ENCODE assay signal across 8 mouse cellular contexts in genomic region chr11:60777801-60778370, GRCm38 (mm10). TPM values are rescaled to one million over a fixed set of nuclear protein-coding genes. Genes with fewer than 3 reads are reported as not detected.
A peak's percentile ranks its signal among the peaks of the same experiment; 100 is the strongest.
DNase-seq lines count a peak whose midpoint lies in the region; ATAC-seq and TF ChIP-seq lines count a peak whose summit lies in the region.

No protein-coding gene starts in this region.

- H3K4me1 ChIP-seq in lung, embryonic 14.5 days (ENCODE audit: insufficient read depth), result peaks cover 46% of the 10 kb centered on the region
- peaks cover 70% of the 10 kb centered on the region for H3K4me1 ChIP-seq in forebrain, embryonic 10.5 days
- peaks cover 61% of the 10 kb centered on the region for H3K4me1 ChIP-seq in limb, embryonic 10.5 days
- peaks cover 60% of the 10 kb centered on the region for H3K4me1 ChIP-seq in neural tube, embryonic 14.5 days (ENCODE audit: control insufficient read depth, insufficient read depth, low read length)

- H3K27ac ChIP-seq in lung, embryonic 14.5 days (ENCODE audit: low read depth), result peak overlapping the region; percentile 91; the same call in 1 of the 2 replicates
- peak overlapping the region; percentile 90 for H3K27ac ChIP-seq in forebrain, embryonic 10.5 days
- H3K27ac ChIP-seq in limb, embryonic 10.5 days, result peak overlapping the region; percentile 92
- H3K27ac ChIP-seq in neural tube, embryonic 14.5 days (ENCODE audit: low read depth, low read length), result peak overlapping the region; percentile 64

- no peak for ATAC-seq in lung, embryonic 14.5 days (ENCODE audit: insufficient read depth)
- no peak for ATAC-seq in neural tube, embryonic 14.5 days (ENCODE audit: low read depth)
- no peak for ATAC-seq in granulocyte monocyte progenitor cell, adult 5-6 weeks (replicated peaks; ENCODE audit: poor library complexity, severe bottlenecking)

- 24% methylated on average over 16 of the region's 16 CpGs for WGBS in lung, embryonic 14.5 days
- 28% methylated on average over 16 of the region's 16 CpGs for WGBS in forebrain, embryonic 10.5 days
- WGBS in limb, embryonic 10.5 days, result 26% methylated on average over 16 of the region's 16 CpGs
- 26% methylated on average over 16 of the region's 16 CpGs for whole genome bisulfite sequencing in neural tube, embryonic 14.5 days

- H3K36me3 ChIP-seq in lung, embryonic 14.5 days (ENCODE audit: insufficient read depth), result peaks cover 33% of the 10 kb centered on the region
- peaks cover 46% of the 10 kb centered on the region for H3K36me3 ChIP-seq in forebrain, embryonic 10.5 days (replicated peaks)
- peaks cover 46% of the 10 kb centered on the region for H3K36me3 ChIP-seq in limb, embryonic 10.5 days
- 0 out of 2 replicates have a peak, but pooled peaks cover 5% of the 10 kb centered on the region for H3K36me3 ChIP-seq in neural tube, embryonic 14.5 days (ENCODE audit: control insufficient read depth, insufficient read depth, low read length)

- H3K27me3 ChIP-seq in lung, embryonic 14.5 days (ENCODE audit: insufficient read depth, low read length), result no peaks in the 10 kb centered on the region
- H3K27me3 ChIP-seq in forebrain, embryonic 10.5 days (ENCODE audit: poor library complexity, severe bottlenecking), result no peaks in the 10 kb centered on the region
- H3K27me3 ChIP-seq in limb, embryonic 10.5 days (ENCODE audit: low read depth, poor library complexity, severe bottlenecking), result no peaks in the 10 kb centered on the region
- no peaks in the 10 kb centered on the region for H3K27me3 ChIP-seq in neural tube, embryonic 14.5 days (ENCODE audit: control insufficient read depth, insufficient read depth, low read length)

- TF ChIP-seq CTCF in lung, embryonic 14.5 days (IDR thresholded peaks at IDR 0.05; ENCODE audit: low read depth), result no peak

- no peak for DNase-seq in lung, embryonic 14.5 days
- DNase-seq in lung, postnatal 25 days (ENCODE audit: low spot score), result no peak
- no peak for DNase-seq in forebrain, embryonic 10.5 days (ENCODE audit: extremely low spot score, low spot score)
- no peak for DNase-seq in limb, embryonic 10.5 days (ENCODE audit: low spot score)
- DNase-seq in T-cell, adult 2 months (ENCODE audit: low spot score), result no peak
- DNase-seq in right cerebral cortex, postnatal 4 days, result no peak

- H3K9me3 ChIP-seq in lung, embryonic 14.5 days (ENCODE audit: low read depth, low read length), result no peaks in the 10 kb centered on the region
- H3K9me3 ChIP-seq in forebrain, embryonic 10.5 days, result no peaks in the 10 kb centered on the region
- no peaks in the 10 kb centered on the region for H3K9me3 ChIP-seq in limb, embryonic 10.5 days (replicated peaks)
- no peaks in the 10 kb centered on the region for H3K9me3 ChIP-seq in neural tube, embryonic 14.5 days (ENCODE audit: control insufficient read depth, low read length)

- H3K9ac ChIP-seq in lung, embryonic 14.5 days, result peak overlapping the region; percentile 85
- H3K9ac ChIP-seq in neural tube, embryonic 14.5 days (replicated peaks; ENCODE audit: low read depth, low read length), result peak overlapping the region; percentile 73

- peak overlapping the region; percentile 89 for H3K4me3 ChIP-seq in lung, embryonic 14.5 days (ENCODE audit: low read depth, low read length)
- peak overlapping the region; percentile 93 for H3K4me3 ChIP-seq in forebrain, embryonic 10.5 days
- peak overlapping the region; percentile 90 for H3K4me3 ChIP-seq in limb, embryonic 10.5 days
- peak overlapping the region; percentile 88 for H3K4me3 ChIP-seq in neural tube, embryonic 14.5 days (ENCODE audit: low read depth, low read length)

- H3K4me2 ChIP-seq in lung, embryonic 14.5 days, result peak overlapping the region; percentile 87
- H3K4me2 ChIP-seq in neural tube, embryonic 14.5 days (ENCODE audit: low read depth, low read length), result peak overlapping the region; percentile 91

RNA-seq across cellular contexts. Expression of gene Smcr8, which starts 0.6 kb away (rescaled TPM):
- polyA plus RNA-seq in lung, embryonic 14.5 days (2014; fragmentation: Nextera tagmentation; extraction: Ambion mirVana), result 6.6 and 8.3 TPM in 2 replicates
- polyA plus RNA-seq in forebrain, embryonic 10.5 days (2016; fragmentation: Nextera tagmentation; extraction: Ambion mirVana), result 9.2 and 10.0 TPM in 2 replicates
- 8.2 and 9.3 TPM in 2 replicates for polyA plus RNA-seq in limb, embryonic 10.5 days (2016; fragmentation: Nextera tagmentation; extraction: Ambion mirVana)
- 8.0 and 8.3 TPM in 2 replicates for polyA plus RNA-seq in neural tube, embryonic 14.5 days (2014; fragmentation: Nextera tagmentation; extraction: Ambion mirVana)
- total RNA-seq in granulocyte monocyte progenitor cell, adult 5-6 weeks (2014; fragmentation: Nextera tagmentation), result 29.0 and 36.9 TPM in 2 replicates
- 14.1 and 14.8 TPM in 2 replicates for total RNA-seq in granulocyte monocyte progenitor cell, adult 5-6 weeks (2017)

RNA-seq across cellular contexts. Expression of gene Top3a, which starts 0.7 kb away (rescaled TPM):
- polyA plus RNA-seq in lung, embryonic 14.5 days (2014; fragmentation: Nextera tagmentation; extraction: Ambion mirVana), result 20.2 and 22.2 TPM in 2 replicates
- 28.3 and 28.9 TPM in 2 replicates for polyA plus RNA-seq in forebrain, embryonic 10.5 days (2016; fragmentation: Nextera tagmentation; extraction: Ambion mirVana)
- polyA plus RNA-seq in limb, embryonic 10.5 days (2016; fragmentation: Nextera tagmentation; extraction: Ambion mirVana), result 30.2 TPM in 2 replicates
- 6.5 and 9.2 TPM in 2 replicates for polyA plus RNA-seq in neural tube, embryonic 14.5 days (2014; fragmentation: Nextera tagmentation; extraction: Ambion mirVana)
- total RNA-seq in granulocyte monocyte progenitor cell, adult 5-6 weeks (2014; fragmentation: Nextera tagmentation), result 17.7 and 25.5 TPM in 2 replicates
- total RNA-seq in granulocyte monocyte progenitor cell, adult 5-6 weeks (2017), result 23.8 and 28.9 TPM in 2 replicates

RNA-seq across cellular contexts. Expression of gene Shmt1, which starts 33.6 kb away (rescaled TPM):
- 62.0 and 63.6 TPM in 2 replicates for polyA plus RNA-seq in lung, embryonic 14.5 days (2014; fragmentation: Nextera tagmentation; extraction: Ambion mirVana)
- polyA plus RNA-seq in forebrain, embryonic 10.5 days (2016; fragmentation: Nextera tagmentation; extraction: Ambion mirVana), result 113 TPM in 2 replicates
- polyA plus RNA-seq in limb, embryonic 10.5 days (2016; fragmentation: Nextera tagmentation; extraction: Ambion mirVana), result 106 and 124 TPM in 2 replicates
- polyA plus RNA-seq in neural tube, embryonic 14.5 days (2014; fragmentation: Nextera tagmentation; extraction: Ambion mirVana), result 4.7 and 5.1 TPM in 2 replicates
- 49.9 and 84.1 TPM in 2 replicates for total RNA-seq in granulocyte monocyte progenitor cell, adult 5-6 weeks (2014; fragmentation: Nextera tagmentation)
- total RNA-seq in granulocyte monocyte progenitor cell, adult 5-6 weeks (2017), result 135 and 162 TPM in 2 replicates

RNA-seq across cellular contexts. Expression of gene Mief2, which starts 49.7 kb away (rescaled TPM):
- 12.9 and 15.3 TPM in 2 replicates for polyA plus RNA-seq in lung, embryonic 14.5 days (2014; fragmentation: Nextera tagmentation; extraction: Ambion mirVana)
- 13.5 and 14.5 TPM in 2 replicates for polyA plus RNA-seq in forebrain, embryonic 10.5 days (2016; fragmentation: Nextera tagmentation; extraction: Ambion mirVana)
- polyA plus RNA-seq in limb, embryonic 10.5 days (2016; fragmentation: Nextera tagmentation; extraction: Ambion mirVana), result 15.2 and 18.2 TPM in 2 replicates
- polyA plus RNA-seq in neural tube, embryonic 14.5 days (2014; fragmentation: Nextera tagmentation; extraction: Ambion mirVana), result 23.1 and 25.6 TPM in 2 replicates
- 4.1 and 6.4 TPM in 2 replicates for total RNA-seq in granulocyte monocyte progenitor cell, adult 5-6 weeks (2014; fragmentation: Nextera tagmentation)
- 4.4 and 4.7 TPM in 2 replicates for total RNA-seq in granulocyte monocyte progenitor cell, adult 5-6 weeks (2017)

RNA-seq across cellular contexts. Expression of gene Flii, which starts 50.8 kb away (rescaled TPM):
- polyA plus RNA-seq in lung, embryonic 14.5 days (2014; fragmentation: Nextera tagmentation; extraction: Ambion mirVana), result 86.2 and 88.6 TPM in 2 replicates
- polyA plus RNA-seq in forebrain, embryonic 10.5 days (2016; fragmentation: Nextera tagmentation; extraction: Ambion mirVana), result 77.6 and 84.1 TPM in 2 replicates
- 71.1 and 77.7 TPM in 2 replicates for polyA plus RNA-seq in limb, embryonic 10.5 days (2016; fragmentation: Nextera tagmentation; extraction: Ambion mirVana)
- 52.9 and 62.7 TPM in 2 replicates for polyA plus RNA-seq in neural tube, embryonic 14.5 days (2014; fragmentation: Nextera tagmentation; extraction: Ambion mirVana)
- total RNA-seq in granulocyte monocyte progenitor cell, adult 5-6 weeks (2014; fragmentation: Nextera tagmentation), result 50.5 and 55.7 TPM in 2 replicates
- 135 and 142 TPM in 2 replicates for total RNA-seq in granulocyte monocyte progenitor cell, adult 5-6 weeks (2017)

Comparison
In these comparisons a context has a peak if more than half of its experiments do, and no peak if none do; other contexts are left out.
1. RNA of gene Shmt1, which starts 33.6 kb away (polyA plus RNA-seq): 113 TPM in forebrain, embryonic 10.5 days, 106 to 124 TPM in limb, embryonic 10.5 days and 62.0 to 63.6 TPM in lung, embryonic 14.5 days; 4.7 to 5.1 TPM in neural tube, embryonic 14.5 days; every median in the first group is over 10 times any median in the second.
2. Peak in every context shown above with its lines, with median percentiles within 50 percentile points of each other: H3K27ac ChIP-seq and H3K4me3 ChIP-seq.